Mouse (Mus musculus): Measurements from ENCODE around the gene Chn2.

GRCm38 (mm10) chr6:54118395-54118794 lies 79.0 kb downstream of the Chn2 start:
- no peak for TF ChIP-seq CTCF (conservative IDR thresholded peaks at IDR 0.05; ENCODE audit: low read length)
- TF ChIP-seq POU5F1 (IDR thresholded peaks at IDR 0.05; ENCODE audit: borderline replicate concordance, low read length) = no peak
- TF ChIP-seq NANOG (IDR thresholded peaks at IDR 0.05; ENCODE audit: borderline replicate concordance, low read length) = no peak

Measured in E14TG2a.4 (cell line).